ENCODE assay signal across 38 mouse cellular contexts in genomic region chr2:155724526-155724925, GRCm38 (mm10). TPM values are rescaled to one million over a fixed set of nuclear protein-coding genes. Genes with fewer than 3 reads are reported as not detected.
"Had no signal": no experiment of that assay in that cellular context is flagged by ENCODE, and none has a peak within 500 bp of the region (broad histone marks: within the 10 kb centered on the region; RNA-seq: fewer than 3 reads in every experiment).

No protein-coding gene starts in this region.

- ATAC-seq: forebrain, postnatal 0 days; hindbrain, postnatal 0 days; intestine, embryonic 16.5 days had no signal

- H3K27me3 ChIP-seq: heart, embryonic 12.5 days; hindbrain, embryonic 13.5 days; hindbrain, embryonic 15.5 days; limb, embryonic 12.5 days had no signal

- H3K9me3 ChIP-seq: heart, embryonic 10.5 days; heart, embryonic 12.5 days; hindbrain, embryonic 13.5 days; hindbrain, embryonic 15.5 days; limb, embryonic 10.5 days; limb, embryonic 12.5 days had no signal

- H3K27ac ChIP-seq: heart, embryonic 10.5 days; hindbrain, embryonic 13.5 days; hindbrain, embryonic 15.5 days; hindbrain, postnatal 0 days; layer of hippocampus, adult 2 months; left cerebral cortex, adult 2 months; limb, embryonic 10.5 days; limb, embryonic 12.5 days had no signal

- H3K4me3 ChIP-seq: heart, embryonic 10.5 days; heart, embryonic 12.5 days; hindbrain, embryonic 13.5 days; hindbrain, embryonic 15.5 days; layer of hippocampus, adult 2 months; left cerebral cortex, adult 2 months; limb, embryonic 10.5 days; limb, embryonic 12.5 days had no signal

- H3K4me2 ChIP-seq: heart, embryonic 12.5 days; hindbrain, embryonic 13.5 days; hindbrain, embryonic 15.5 days; limb, embryonic 12.5 days had no signal

- H3K9ac ChIP-seq: forebrain, postnatal 0 days; heart, embryonic 12.5 days; hindbrain, embryonic 13.5 days; hindbrain, embryonic 15.5 days; limb, embryonic 12.5 days had no signal

- DNase-seq: forebrain, postnatal 0 days; gastrocnemius, postnatal 14 days; gastrocnemius, postnatal 36 days; heart, adult 18-20 months; heart, postnatal 10 days; heart, postnatal 4 days; kidney, adult 18-20 months; kidney, adult 8-10 months; kidney, postnatal 10 days; kidney, postnatal 25 days; kidney, postnatal 4 days; liver had no signal

RNA-seq across cellular contexts. Expression of gene Gm17581, which starts 11.1 kb away (rescaled TPM):
- total RNA-seq: forebrain, postnatal 0 days; gastrocnemius, adult 18-20 months; gastrocnemius, adult 8-10 months; gastrocnemius, postnatal 14 days; gastrocnemius, postnatal 36 days; heart, adult 18-20 months; heart, adult 8-10 months; heart, postnatal 10 days; heart, postnatal 25 days; heart, postnatal 4 days; hindbrain, postnatal 0 days; layer of hippocampus, adult 2 months; layer of hippocampus, postnatal 10 days; layer of hippocampus, postnatal 25 days; left cerebral cortex, adult 2 months; left cerebral cortex, postnatal 14 days; left cerebral cortex, postnatal 36 days had no signal
- polyA plus RNA-seq: forebrain, postnatal 0 days; gonadal fat pad, adult 2 months; heart, embryonic 10.5 days; heart, embryonic 12.5 days; heart, embryonic 14.5 days; heart, embryonic 16.5 days; hindbrain, embryonic 11.5 days; hindbrain, embryonic 13.5 days; hindbrain, embryonic 15.5 days; hindbrain, postnatal 0 days; intestine, embryonic 14.5 days; intestine, embryonic 16.5 days; kidney, embryonic 14.5 days; kidney, embryonic 16.5 days; limb, embryonic 10.5 days; limb, embryonic 12.5 days; limb, embryonic 14.5 days had no signal

RNA-seq across cellular contexts. Expression of gene Mmp24, which starts 50.6 kb away (rescaled TPM):
- total RNA-seq: gastrocnemius, adult 18-20 months; gastrocnemius, adult 8-10 months; gastrocnemius, postnatal 36 days; heart, adult 18-20 months; heart, adult 8-10 months had no signal
- polyA plus RNA-seq: heart, embryonic 10.5 days; heart, embryonic 14.5 days; kidney, embryonic 14.5 days had no signal
